Mouse (Mus musculus) forelimb bud, embryonic 11.5 days (tissue): ENCODE results near the gene Mgme1.

Experiments used
- DNase-seq: peaks from one replicate; pipeline ENCODE4 v3.0.0-alpha.2; 2012; ENCODE audit warnings: low read depth, low spot score

Gene Mgme1

DNA sequence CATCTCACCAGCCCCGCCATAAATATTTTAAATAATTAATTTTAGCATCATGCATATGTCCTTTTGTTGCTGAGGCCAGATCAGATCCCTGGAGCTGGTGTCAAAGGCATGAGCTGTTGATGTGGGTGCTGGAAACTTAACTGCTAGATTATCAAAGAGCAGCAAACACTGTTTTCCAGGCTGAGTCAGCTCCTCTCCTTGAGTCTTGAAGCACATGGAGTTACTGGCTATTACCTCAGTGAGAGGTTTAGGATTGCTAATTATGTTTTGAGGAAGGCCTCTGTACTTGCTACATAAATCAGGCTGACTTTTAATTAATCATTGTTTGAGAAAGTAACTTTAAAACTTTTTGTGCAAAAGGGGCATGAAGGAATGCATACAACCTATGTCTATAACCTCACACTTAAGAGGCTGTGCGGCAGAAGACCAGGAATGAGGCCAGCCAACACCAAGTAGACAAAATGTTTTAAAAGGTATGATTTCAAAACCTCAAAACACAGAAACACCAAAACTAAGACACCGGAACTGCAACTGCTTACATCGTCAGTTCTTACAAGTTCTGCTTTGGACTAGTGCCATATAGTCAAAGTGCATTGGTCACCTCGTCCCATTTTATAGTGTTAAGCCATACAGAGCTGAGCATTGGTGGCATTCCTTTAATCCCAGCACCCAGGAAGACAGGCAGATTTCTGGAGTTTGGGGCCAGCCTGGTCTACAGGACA is 5.9 kb upstream of the Mgme1 start:
- no peak for DNase-seq

DNA sequence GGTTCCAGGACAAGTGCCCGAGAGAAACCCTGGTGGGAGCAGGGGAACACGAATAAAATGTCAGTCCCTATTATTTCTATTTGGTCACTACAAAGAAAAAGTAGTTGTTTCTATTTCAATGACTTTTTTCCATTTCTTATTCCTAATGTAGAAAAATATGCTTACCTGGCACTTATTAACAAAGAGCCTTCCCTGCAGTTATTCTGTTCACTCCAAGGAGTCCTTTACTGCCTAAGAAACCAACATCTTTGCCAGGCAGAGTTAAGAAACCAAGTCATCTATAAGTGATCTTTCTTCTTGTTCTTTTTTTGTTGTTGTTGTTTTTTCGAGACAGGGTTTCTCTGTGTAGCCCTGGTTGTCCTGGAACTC is 5.4 kb upstream of the Mgme1 start:
- DNase-seq = no peak

DNA sequence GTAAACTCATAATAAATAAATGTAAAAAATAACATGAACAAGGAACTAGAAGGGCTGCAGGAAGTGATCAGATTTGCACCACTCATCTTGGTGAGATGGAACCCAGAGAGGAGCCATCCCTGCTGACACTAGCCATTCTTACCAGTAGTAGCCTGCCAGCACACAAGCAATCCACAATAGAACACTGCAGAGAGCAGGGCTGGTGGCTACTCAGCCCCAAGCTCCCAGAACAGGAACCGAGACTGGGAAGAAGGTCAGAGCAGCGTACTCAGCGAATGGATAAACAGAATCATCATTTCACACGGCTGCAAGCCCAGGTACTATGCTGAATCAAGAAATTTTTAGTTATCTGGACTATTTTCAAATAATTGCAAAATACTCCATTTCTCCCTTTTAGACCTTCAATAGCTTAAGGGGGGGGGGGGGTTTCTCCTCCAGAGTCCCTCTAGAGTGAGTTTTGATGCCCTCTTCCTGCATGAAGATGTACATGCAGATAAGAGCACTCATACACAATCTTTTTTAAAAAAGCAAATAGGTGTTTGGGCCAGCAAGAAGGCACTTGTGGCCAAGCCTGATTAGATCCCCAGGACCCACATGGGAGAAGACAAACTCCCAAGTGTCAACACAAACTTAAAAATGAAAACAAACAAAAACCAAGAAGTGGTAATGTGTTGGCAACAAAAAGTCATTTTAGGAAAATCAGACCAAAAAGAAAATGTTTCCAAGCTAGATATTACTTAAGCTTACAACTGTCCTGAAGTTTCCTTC is 4.4 kb upstream of the Mgme1 start:
- no peak for DNase-seq

DNA sequence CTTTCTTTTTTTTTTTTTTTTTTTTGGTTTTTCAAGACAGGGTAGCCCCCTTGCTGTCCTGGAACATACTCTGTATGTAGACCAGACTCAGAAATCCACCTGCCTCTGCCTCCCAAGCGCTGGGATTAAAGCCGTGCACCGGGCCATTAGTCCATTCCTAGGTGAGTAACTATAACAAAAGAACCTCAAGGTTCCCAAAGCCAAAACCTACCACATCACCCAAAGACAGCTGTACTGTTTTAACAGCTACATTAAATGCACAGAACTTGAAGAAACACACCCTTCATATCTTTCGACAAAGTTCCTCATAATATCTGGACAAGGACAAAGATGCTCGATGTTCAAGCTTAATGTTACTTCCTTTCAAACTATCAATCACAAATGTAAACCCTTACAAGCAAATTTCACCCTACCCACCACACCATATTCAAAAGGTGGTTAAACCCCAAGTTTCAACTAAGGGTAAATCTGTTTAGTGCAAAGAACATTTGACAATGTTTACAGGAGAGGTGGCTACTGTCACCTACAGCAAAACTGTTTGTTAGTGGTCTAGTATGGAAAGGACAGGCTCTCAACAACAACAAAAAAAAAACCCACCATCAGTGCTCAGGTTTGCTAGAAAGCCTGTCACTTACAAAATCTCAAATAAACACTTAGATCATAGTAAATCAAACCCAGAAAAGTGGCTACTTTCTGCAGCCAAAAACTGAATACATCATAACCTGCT is 3.3 kb upstream of the Mgme1 start:
- no peak for DNase-seq

DNA sequence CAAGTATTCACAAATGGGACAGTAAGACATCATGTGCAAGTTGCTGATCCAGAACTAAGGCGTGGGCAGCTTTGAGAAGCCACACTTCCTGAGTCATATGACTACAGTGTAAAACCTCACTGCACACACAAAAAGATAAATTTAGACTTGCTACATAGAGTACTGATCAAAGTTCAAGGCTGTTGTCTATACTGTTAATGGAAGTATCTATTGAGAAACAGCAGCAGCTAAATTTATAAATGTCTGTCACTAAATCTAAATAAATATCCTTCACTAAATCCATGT is 2.8 kb upstream of the Mgme1 start:
- no peak for DNase-seq

DNA sequence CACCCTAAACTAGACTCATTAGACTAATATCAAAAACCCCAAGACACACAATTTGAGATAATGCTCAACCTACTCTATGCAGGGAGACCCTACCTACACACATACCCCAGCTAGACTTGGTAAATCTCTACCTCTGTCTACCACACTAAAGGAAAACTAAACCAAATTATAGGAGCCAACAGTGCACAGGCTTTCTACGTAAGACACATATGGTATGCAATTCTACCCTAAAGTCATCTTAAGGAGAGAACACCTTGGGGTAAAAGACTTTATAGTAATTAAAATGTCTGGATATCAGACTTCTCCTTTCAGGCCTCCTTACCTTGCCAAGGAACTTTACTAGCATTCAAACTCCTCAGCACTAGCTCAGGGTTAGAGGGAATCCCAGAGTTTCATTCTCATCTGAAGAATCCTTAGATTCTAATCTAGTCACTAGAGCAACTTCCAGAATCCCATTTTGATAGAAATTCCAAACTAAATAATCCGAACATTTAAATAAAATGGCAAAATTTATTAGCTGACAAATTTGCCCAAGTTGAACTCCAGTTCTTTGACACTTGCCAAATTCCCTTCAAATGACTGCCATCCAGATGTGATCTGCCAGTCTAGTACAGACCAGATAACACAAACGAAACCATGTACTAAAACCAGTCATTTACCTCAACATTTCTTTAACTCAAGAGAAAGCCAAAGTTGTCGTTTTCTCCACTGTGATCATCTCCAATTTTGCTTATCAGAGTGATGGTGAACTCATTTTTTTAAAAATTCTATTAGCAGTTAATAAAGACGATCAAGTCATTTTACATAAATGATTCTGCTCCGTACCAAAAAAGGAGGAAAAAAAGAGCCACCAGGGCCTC is 1.8 kb upstream of the Mgme1 start:
- no peak for DNase-seq

DNA sequence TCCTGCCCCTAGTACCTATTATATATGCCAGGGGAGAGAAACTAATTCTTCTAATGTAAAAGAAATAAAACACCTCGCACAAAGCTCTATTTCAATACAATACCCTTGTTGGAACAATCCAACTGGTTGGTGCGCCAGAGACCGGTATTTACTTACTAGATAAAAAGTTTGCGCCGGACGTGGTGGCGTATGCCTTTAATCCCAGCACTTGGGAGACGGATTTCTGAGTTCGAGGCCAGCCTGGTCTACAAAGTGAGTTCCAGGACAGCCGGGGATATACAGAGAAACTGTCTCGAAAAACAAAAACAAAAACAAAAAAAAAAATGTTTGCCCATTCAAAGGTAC is 1.2 kb upstream of the Mgme1 start:
- no peak for DNase-seq

DNA sequence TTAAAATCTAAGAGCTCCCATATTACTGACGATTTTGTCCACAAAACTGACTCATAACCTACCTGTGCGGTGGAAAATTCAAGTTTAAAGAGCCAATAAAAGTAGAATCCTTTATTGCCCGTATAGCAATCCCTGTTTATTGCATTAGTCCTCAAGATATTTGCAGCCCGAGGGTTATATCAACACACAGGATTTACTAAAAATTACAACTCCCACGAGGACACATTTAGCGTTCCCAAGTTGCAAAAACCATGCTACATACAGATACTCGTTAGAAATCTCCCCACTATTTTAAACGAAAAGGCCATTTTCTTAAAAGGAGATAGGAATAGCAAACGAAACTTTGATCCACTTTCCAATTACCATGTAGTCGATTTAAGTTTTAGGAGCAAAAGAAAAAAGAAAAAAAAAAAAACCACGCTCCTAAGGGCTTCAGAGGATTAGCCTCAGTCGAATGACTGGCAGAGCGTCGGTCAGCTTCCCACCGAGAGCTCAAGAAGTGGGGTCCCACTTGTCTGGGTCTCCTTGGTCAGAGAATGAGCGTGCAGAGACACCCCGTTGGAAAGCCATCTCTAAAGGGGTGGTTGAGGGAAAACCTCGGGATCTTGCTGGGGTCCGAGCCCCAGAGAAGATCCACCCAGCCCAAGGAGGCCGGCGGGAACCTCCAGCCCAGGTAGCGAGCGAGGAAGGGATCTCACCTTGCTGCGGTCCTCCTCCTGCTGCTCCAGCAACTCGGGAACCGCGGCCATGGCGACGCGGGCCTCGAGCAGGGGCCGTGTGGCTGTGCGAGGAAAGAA is 586 bp upstream of the Mgme1 start:
- DNase-seq = peak; percentile 44

DNA sequence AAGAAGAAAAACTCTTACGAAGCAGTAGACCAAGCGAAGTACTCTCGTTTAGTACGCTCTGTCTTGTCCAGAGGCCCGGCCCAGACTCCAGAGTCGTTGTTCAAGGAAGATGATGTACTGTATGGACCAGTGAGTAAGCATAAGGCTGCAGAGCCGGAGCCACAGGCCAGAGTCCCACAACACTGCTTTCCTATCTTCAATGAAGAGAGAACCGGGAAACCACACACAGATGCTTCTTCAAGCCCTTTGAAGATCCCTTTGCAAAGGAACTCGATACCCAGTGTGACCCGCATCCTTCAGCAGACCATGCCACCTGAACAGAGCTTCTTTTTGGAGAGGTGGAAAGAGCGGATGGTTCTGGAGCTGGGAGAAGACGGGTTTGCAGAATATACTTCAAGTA is 1.6 kb downstream of the Mgme1 start:
- DNase-seq = no peak

DNA sequence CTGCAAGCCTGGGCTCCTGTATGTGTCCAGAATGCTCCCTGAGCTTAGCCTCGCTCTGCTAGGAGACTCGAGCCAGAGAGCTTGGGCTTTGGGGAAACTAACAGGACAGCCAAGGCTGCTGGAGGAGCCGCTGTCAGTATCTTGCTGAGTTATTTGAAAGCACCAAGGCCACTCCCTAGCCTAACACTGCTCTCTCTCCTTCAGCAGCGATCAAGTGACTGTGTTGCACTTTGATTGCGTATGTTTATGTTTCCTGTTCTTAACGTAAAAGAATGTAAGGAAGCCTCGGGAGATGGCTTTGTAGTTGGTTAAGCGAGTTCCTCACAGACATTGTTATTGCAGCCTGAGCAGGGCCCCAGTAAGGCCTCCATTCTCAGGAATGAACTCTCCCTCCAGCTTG is 4.3 kb downstream of the Mgme1 start:
- no peak for DNase-seq

DNA sequence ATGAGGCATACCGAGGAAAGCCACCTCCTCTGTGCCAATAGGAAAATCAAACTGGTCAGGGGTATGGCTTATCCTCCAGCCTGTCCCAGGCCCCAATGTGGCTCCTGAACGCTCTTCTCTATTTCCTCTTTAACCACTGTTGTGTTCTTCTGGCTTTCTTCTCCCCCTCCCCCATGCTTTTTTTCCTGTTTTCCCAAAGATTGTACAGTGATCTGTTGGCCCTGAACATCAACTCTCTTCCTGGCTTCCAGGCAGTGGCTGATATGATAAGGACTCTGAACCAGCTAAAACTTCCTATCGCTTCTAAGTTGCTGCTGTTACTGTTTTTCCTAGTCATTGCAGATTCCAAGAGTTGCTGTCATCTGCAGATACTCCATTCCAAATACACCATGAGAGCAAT is 6.4 kb downstream of the Mgme1 start:
- no peak for DNase-seq

DNA sequence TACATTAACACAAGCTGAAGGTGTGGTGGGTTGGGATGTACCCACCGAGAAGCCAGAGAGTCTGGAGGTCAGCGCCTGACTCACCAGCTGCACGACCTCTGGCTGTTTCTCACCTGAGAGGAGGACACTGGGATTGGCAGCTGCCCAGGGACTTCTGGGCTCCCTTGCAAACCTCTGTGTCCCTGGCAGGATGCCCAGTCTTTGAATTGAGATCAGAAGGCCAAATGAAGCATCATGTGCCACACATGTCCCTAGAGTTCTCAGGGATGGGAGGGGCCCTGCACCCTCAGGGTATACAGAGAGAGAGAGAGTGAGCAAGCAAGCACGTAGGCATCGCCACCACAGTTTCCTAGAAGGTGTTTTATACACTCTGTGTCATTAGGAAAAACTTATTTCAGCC is 9.3 kb downstream of the Mgme1 start:
- DNase-seq = no peak

DNA sequence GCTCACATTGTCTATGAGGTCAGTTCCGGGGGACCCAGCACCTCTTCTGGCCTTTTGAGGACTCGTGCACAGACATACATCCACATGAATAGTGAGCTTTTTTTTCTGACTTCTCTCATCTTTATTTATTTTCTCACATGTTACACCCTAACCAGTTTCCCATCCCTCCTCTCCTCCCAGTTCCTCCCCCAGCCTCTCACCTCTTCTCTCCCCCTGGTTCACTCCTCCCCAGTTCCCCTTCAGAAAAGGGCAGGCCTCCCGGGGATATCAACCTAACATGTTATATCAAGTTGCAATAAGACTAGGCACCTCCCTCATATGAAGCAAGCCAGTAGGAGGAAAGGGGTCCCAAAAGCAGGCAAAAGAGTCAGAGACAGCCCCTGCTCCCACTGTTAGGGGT is 10.1 kb downstream of the Mgme1 start:
- no peak for DNase-seq

DNA sequence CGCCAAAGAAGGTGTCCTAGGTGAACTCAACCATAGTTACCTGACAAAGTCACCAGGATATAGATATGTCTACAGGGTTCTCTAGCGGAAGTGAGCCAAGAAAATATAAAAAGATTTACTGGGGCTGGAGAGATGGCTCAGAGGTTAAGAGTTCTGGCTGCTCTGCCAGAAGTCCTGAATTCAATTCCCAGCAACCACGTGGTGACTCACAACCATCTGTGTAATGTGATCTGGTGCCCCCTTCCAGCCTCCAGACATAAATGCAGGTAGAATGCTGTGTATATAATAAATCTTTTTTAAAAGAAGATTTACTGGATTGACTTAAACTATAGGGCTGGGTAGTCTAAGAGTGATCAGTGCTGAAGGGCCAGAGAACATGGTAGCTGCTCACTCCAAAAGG is 11.0 kb downstream of the Mgme1 start:
- DNase-seq = no peak

DNA sequence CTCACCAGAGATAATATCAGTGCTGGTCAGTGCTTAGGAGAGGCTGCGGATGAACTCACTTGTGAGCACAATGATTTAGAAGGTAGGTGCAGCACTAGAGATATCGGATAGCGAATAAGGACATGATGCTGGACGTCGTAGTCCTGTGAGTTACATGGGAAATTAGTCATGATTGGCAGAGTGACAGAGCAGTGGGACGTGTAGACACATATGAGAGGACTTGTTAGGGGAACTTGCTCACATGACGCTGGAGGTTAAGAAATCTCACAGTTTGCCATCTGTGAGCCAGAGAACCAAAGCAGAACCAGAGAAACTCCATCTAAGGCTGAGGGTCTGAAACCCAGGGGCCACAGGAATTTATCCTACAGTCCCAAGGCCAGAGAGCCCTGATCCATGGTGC is 19.9 kb downstream of the Mgme1 start:
- no peak for DNase-seq

DNA sequence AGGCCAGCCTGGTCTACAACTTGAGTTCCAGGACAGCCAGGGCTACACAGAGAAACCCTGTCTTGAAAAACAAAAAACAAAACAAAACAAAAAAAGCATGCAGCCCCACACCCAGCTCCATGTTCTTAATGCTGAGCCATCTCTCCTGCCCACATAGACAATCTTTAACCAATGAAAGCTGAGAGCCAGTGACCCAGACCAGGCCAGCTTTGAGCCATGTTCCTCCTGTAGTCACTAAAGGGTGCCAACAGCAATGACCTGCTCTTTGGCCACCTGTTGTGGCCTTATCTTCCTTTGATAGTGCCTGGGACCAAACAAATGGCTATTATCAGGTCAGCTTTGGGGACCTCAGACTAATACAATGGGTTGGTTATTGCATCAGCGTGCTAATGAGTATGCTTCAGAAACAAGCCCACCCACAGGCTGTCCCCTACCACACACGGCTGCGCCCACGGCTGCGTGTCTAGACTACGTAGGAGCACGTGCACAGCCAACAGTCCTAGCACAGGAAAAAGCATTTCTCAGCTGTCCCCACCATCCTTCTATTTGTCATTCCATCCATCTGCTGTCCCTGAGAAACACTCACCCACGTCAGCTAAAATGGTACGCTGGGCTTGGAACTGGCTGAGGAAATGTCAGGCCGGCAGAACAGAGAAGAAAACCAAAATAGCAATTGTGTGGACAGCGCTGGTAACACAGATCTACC is 21.3 kb downstream of the Mgme1 start:
- no peak for DNase-seq

DNA sequence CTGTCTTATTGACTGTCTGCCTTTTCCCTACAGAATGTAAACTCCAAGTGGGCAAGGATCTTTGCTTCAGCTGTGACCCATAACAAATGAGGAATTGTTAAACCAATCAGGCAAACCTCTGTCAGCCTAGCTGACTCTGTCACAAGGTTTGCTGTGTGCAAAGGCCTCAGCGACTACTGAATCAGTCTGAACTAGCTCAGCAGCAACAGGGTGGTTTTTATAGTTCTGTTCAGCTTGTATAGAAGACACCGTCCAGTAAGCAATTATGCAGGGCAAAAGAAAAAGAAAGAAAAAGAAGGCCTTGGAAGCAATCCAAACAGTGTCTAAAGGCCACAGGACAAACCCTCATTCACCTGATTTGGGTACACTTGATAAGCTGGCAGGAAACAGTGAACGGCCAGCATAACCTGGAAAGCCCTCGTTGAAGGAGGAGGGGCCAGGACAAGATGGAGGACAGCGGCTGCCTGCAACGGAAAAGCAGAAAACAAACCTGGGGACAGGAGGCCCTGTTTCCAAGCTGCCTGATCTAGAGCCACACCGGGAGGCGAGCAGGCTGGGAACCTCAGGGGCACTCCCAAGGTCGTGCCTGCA is 24.8 kb downstream of the Mgme1 start:
- no peak for DNase-seq

DNA sequence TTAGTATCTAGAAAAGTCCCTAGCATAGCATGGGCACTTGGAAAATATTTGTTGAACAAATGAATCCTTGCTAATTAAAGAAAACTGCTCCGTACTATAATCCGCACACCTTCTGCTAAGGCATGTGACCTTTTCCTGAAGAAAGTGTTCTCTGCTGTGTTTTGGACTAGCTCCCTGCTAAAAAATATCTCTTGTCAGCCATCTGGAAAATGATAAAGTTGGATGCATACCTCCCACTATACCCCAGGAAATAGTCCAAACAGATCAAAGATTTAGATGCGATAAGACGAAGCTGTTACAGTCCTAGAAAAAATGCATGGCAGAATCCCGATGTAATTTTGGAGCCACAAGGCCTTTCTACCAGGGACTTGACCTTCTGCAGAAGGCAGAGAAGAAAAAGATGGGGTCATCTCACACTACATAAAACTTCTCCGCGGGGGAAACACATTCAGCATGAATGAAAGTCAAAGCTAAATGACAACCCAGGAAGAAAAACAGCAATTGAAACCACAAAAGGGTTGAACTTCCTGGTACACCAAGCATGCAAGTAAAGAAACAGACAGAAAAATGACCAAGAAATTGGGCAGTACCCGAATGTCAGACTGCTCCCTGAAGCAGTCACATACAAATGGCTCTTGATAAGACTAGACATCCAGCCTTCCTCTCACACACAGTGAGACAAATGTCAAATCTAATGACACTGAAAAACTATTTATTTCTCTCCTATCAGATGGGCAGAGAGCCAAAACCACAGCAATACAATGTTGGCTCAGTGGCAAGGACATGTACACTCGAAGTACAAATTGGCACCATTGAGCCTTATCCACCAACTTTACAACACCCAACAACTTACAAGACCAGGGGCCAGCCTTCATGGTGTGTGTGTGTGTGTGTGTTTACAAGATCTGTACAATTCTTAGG is 29.5 kb downstream of the Mgme1 start:
- no peak for DNase-seq

DNA sequence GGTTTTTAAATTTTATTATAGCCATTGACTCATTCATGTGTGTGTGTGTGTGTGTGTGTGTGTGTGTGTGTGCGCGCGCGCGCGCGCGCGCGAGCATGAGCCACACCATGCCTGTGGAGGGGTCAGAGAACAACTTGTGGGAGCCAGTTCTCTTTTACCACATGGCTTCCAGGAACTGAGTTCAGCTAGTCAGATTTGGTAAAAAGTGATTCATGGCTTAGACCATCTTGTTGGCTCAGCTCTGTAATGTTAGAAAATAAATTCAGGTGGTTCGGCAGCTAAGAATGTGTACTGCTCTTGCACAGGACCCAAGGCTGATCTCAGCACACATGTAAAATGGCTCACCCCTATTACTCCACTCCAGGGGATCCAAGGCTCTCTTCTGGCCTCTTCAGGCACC is 30.6 kb downstream of the Mgme1 start:
- no peak for DNase-seq
